Comparison of ENCODE assay signal across 27 mouse cellular contexts in genomic region chr1:126518067-126518466, GRCm38 (mm10).
"Had no signal": no experiment of that assay in that cellular context is flagged by ENCODE, and none has a peak within 500 bp of the region (broad histone marks: within the 10 kb centered on the region; RNA-seq: fewer than 3 reads in every experiment).

No protein-coding gene starts in this region.

- H3K9ac ChIP-seq: heart, embryonic 13.5 days; heart, embryonic 15.5 days; hindbrain, embryonic 12.5 days; hindbrain, embryonic 15.5 days; intestine, embryonic 15.5 days; limb, embryonic 12.5 days had no signal

- DNase-seq: gastrocnemius, adult 2 months; gastrocnemius, postnatal 10 days; gastrocnemius, postnatal 25 days; heart, adult 2 months; heart, postnatal 14 days; heart, postnatal 36 days; kidney, adult 18-20 months; kidney, adult 8-10 months; kidney, postnatal 10 days; kidney, postnatal 25 days; kidney, postnatal 4 days; liver had no signal

- ATAC-seq: forebrain, embryonic 16.5 days; inflammation-experienced regulatory T-cells, adult 6 months; intestine, embryonic 15.5 days; intestine, postnatal 0 days had no signal

- H3K4me1 ChIP-seq: heart, embryonic 15.5 days; hindbrain, embryonic 10.5 days; hindbrain, embryonic 12.5 days; hindbrain, embryonic 15.5 days; intestine, embryonic 15.5 days; limb, embryonic 10.5 days had no signal

- H3K9me3 ChIP-seq: heart, embryonic 13.5 days; heart, embryonic 15.5 days; hindbrain, embryonic 10.5 days; hindbrain, embryonic 12.5 days; hindbrain, embryonic 15.5 days; intestine, embryonic 15.5 days; limb, embryonic 10.5 days; limb, embryonic 12.5 days had no signal

- H3K36me3 ChIP-seq: heart, embryonic 13.5 days; heart, embryonic 15.5 days; hindbrain, embryonic 10.5 days; hindbrain, embryonic 12.5 days; hindbrain, embryonic 15.5 days; intestine, embryonic 15.5 days; limb, embryonic 10.5 days; limb, embryonic 12.5 days had no signal

- H3K27me3 ChIP-seq: heart, embryonic 13.5 days; heart, embryonic 15.5 days; hindbrain, embryonic 12.5 days; hindbrain, embryonic 15.5 days; intestine, embryonic 15.5 days; limb, embryonic 12.5 days had no signal

- H3K4me3 ChIP-seq: gastrocnemius, adult 2 months; heart, adult 2 months; heart, embryonic 13.5 days; heart, embryonic 15.5 days; hindbrain, embryonic 10.5 days; hindbrain, embryonic 12.5 days; hindbrain, embryonic 15.5 days; intestine, embryonic 15.5 days; layer of hippocampus, adult 2 months; left cerebral cortex, adult 2 months; limb, embryonic 10.5 days; limb, embryonic 12.5 days had no signal

- H3K4me2 ChIP-seq: heart, embryonic 11.5 days; heart, embryonic 13.5 days; heart, embryonic 15.5 days; hindbrain, embryonic 12.5 days; hindbrain, embryonic 15.5 days; intestine, embryonic 15.5 days; limb, embryonic 12.5 days; liver, embryonic 11.5 days had no signal

- H3K27ac ChIP-seq: gastrocnemius, adult 2 months; heart, adult 2 months; heart, embryonic 13.5 days; heart, embryonic 15.5 days; hindbrain, embryonic 10.5 days; hindbrain, embryonic 12.5 days; hindbrain, embryonic 15.5 days; intestine, embryonic 15.5 days; layer of hippocampus, adult 2 months; left cerebral cortex, adult 2 months; limb, embryonic 10.5 days; limb, embryonic 12.5 days had no signal
